Mouse (Mus musculus) small intestine, adult 2 months (tissue): ENCODE results near the gene Slc9a1.

ENCODE experiments used
- CTCF ChIP-seq: fragments of 200-500 bp; IDR thresholded peaks from 2 replicates; pipeline ENCODE4 v1.5.1; 2012; ENCODE audit warnings: low read depth, mild to moderate bottlenecking, control low read depth, inconsistent platforms, low read length, moderate library complexity, mixed read lengths; ENCODE audit not compliant: insufficient replicate concordance, insufficient read length; ENCODE audit errors: extremely low read depth
- POLR2A ChIP-seq: fragments of 200-500 bp; IDR thresholded peaks from 2 replicates; pipeline ENCODE4 v1.6.1; 2012; ENCODE audit warnings: low read depth, mild to moderate bottlenecking, control low read depth, inconsistent platforms, low read length, moderate library complexity

DNA sequence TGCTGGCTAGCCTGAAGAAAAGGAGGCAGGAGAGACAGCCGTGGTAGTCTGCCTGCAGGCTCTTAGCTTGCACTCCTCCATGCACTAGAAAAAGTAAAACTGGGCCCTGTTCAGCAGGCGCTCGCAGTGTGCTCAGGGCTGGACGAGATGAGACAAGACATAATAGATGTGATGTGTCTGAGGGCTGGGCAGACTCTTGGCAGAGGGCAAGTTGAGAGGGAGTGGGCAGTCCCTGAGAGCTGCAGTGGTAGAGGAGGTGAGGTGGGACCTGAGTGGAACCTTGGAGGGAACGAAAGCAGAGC is 9.5 kb downstream of the Slc9a1 start:
- TF ChIP-seq CTCF (no peak), POLR2A (no peak)
